Mouse (Mus musculus) bone marrow, adult 2 months (tissue): ENCODE data around the gene Kremen2. TPM values are rescaled to one million over a fixed set of nuclear protein-coding genes. Genes with fewer than 3 reads are reported as not detected.

Source experiments
- H3K27ac ChIP-seq: fragments of 200-500 bp; 2 replicates; pipeline ENCODE4 v1.5.1; 2012; ENCODE audit warnings: low read depth, mild to moderate bottlenecking, control low read depth, inconsistent platforms, low read length; ENCODE audit not compliant: control insufficient read depth, poor library complexity, insufficient read depth
- H3K4me1 ChIP-seq: fragments of 200-500 bp; 2 replicates; pipeline ENCODE4 v1.6.1; 2011; ENCODE audit warnings: low read length; ENCODE audit not compliant: control insufficient read depth, insufficient read depth
- H3K4me3 ChIP-seq: fragments of 200-500 bp; replicated peaks from 2 replicates; pipeline ENCODE3; 2011; ENCODE audit warnings: mild to moderate bottlenecking, low read depth, low read length, control low read depth; ENCODE audit not compliant: control insufficient read depth
- CTCF ChIP-seq: fragments of 200-500 bp; IDR thresholded peaks from 2 replicates; pipeline ENCODE4 v1.5.1; 2011; ENCODE audit warnings: low read length, control low read depth; ENCODE audit not compliant: control insufficient read depth, insufficient read depth
- POLR2A ChIP-seq: fragments of 200-500 bp; IDR thresholded peaks from 2 replicates; pipeline ENCODE4 v1.6.1; 2011; ENCODE audit warnings: low read depth, mild to moderate bottlenecking, control low read depth, low read length, borderline replicate concordance; ENCODE audit not compliant: control insufficient read depth
- WGBS: fragments of 180-500 bp; shearing (Covaris S2); methylation state at CpG from one replicate; pipeline ENCODE4 v1.1.7; 2018; 5-methylcytosine and 5-hydroxymethylcytosine counted together
- polyA plus RNA-seq: library from polyadenylated mRNA; stranded (reverse); fragments of >200 nt; gene quantifications from 2 replicates; pipeline ENCODE4 v1.2.4, GENCODE M21; 2011; ENCODE audit warnings: low replicate concordance; ENCODE audit not compliant: missing spikeins, insufficient read depth, insufficient read length

The Kremen2 gene
- polyA plus RNA-seq, 1 experiment: not detected

DNA sequence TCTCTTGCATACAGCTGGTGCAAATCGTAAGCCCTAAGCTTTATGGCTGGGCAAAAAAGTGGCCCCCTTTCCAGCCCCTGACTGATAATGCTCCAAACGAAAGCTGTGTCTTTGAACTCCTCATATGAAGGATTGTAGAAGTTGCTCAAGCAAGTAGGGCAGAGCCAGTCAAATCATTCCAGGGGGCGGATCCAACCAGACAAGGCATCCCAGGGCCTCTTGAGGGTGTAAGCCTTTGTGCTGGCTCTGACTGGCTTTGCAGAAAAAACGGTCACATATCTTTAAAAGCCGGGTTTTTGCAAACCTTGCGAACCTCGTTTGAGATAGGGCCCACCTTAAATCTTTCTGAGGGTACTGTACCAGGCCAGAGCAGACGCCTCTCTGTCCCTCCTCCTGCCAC is 1.6 kb downstream of the Kremen2 start:
- H3K4me3 ChIP-seq: no peak overlapping the region
- no peak overlapping the region for H3K27ac ChIP-seq
- H3K4me1 ChIP-seq: peaks cover 9% of the 10 kb centered on the region
- WGBS: 55% methylated on average over 8 of the region's 8 CpGs
- TF ChIP-seq CTCF (no peak), POLR2A (no peak)

- Histone ChIP-seq H3K4me1 (peaks cover 5% of the 10 kb centered on the region), H3K4me3 (no peak overlapping the region), H3K27ac (no peak overlapping the region)
- TF ChIP-seq CTCF: no peak
- no peak for TF ChIP-seq POLR2A
- 70% methylated on average over 12 of the region's 12 CpGs for WGBS
Observed at GRCm38 (mm10) chr17:23742941-23743340, 2.7 kb downstream of the Kremen2 start.

- peaks cover 4% of the 10 kb centered on the region for H3K4me1 ChIP-seq
- WGBS: 10% methylated on average over 44 of the region's 44 CpGs
- H3K4me3 ChIP-seq: no peak overlapping the region
- no peak overlapping the region; the same call in 1 of the 2 replicates for H3K27ac ChIP-seq
- TF ChIP-seq CTCF (no peak), POLR2A (no peak)
Observed at GRCm38 (mm10) chr17:23742210-23742793, 3.3 kb downstream of the Kremen2 start.

- H3K4me3 ChIP-seq: no peak overlapping the region
- H3K4me1 ChIP-seq: peaks cover 1% of the 10 kb centered on the region
- WGBS: 46% methylated on average over 38 of the region's 38 CpGs
- H3K27ac ChIP-seq: no peak overlapping the region
- TF ChIP-seq CTCF (no peak), POLR2A (no peak)
Observed at GRCm38 (mm10) chr17:23741359-23742209, 4.0 kb downstream of the Kremen2 start.

DNA sequence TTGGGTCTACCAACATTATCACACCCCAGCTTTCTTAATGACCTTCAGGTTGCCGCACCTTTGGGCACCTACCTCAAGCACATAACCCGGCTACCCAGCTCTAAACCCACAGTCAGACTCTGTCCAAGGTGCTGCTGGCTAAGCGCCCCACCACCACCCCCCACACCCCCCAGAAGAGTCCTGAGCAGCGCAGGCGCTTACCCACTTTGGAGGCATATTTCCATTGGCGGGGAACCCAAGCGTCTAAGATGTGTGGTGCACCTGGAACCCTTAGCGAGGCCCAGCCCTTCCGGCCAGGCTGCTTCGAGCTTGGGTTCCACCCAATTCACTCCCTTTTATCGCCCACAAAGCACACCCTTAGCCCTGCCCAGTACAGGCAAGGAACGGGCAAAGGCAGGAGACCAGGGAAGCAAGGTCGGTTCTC is 5.0 kb downstream of the Kremen2 start, which contains the start of gene Paqr4:
Gene Paqr4 (minus strand): TSS at position 270 of the 424 bp plus-strand sequence.
- peaks cover 1% of the 10 kb centered on the region for H3K4me1 ChIP-seq
- TF ChIP-seq POLR2A (0 out of 2 replicates have a peak, but pooled peaks have one; percentile 8), CTCF (no peak)
- peak within 1 kb of the TSS; percentile 20; the same call in 1 of the 2 replicates for H3K27ac ChIP-seq
- peak within 1 kb of the TSS; percentile 67 for H3K4me3 ChIP-seq
- 3% methylated on average over 13 of the region's 13 CpGs for WGBS

DNA sequence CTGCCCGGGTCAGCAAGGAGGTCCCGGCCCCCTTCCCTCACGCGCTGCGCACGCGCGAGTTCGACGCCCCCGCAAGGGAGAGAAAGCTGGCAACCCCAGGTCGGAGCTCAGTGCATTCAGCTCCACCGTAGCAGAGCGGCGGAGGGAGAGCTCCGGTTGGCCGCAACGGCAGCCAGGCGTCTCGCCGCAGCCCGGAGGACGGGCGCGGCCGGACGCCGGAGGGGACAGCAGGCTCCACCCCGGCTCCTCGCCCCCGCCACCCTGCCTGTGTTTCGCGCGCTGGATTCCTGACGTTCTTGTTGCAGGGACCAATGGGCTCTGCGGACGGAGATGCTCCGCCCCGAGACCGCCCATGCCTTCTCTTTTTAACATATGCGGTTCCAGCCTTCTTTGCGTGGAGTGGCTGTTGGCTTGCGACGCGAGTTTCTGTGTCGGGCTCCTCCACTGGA is 5.5 kb downstream of the Kremen2 start:
- H3K4me3 ChIP-seq: peak overlapping the region; percentile 67
- WGBS: under 1% methylated on average over 46 of the region's 46 CpGs
- peak overlapping the region; percentile 20; the same call in 1 of the 2 replicates for H3K27ac ChIP-seq
- TF ChIP-seq POLR2A: peak; percentile 49; the same call in 1 of the 2 replicates
- TF ChIP-seq CTCF: no peak
- peaks cover 1% of the 10 kb centered on the region for H3K4me1 ChIP-seq

DNA sequence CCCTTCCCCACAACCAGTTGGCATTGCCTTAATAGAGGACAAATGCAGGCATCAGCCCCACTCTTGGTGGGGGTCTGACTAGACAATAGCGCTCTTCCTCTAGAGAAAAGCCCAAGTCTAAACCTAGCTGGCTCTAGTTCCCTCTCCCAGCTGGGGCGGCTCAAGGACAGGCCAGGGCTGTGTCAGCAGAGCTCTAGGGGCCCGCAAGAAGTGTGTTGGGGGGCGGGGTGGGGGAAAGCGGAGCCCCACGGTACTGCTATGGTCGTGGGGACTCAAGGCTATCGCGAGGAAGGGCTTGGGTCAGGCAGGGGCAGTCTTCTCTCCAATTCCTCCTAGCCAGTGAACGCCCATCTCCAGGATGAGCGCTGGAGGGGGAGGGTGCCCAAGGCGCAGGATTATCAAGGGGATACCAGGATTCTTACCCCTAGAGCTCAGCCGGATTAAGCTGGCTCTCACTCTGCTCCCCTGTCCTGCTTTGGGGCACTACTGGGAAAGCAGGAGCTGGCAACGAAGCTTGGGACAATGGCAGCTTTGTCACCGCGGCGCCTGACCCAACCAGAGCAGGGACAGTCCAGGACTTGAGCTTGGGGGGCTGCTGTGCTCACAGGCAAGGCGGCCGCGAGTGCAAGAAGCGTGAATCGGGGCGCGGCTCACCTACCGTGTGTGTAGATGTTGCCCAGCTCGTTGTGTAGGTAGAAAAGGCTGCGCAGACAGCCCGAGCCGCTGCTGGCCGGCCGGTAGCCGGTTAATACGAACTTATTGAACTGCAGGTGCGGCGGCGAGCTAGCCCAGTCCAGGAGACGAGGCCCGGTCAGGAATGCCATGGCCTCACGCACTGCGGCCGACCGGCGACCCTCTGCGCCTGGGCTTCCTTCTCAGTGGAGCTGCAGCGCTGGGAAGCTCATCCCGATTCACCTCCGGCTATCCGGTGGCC is 6.2 kb downstream of the Kremen2 start:
- no peak for TF ChIP-seq CTCF
- no peak for TF ChIP-seq POLR2A
- WGBS: 4% methylated on average over 48 of the region's 48 CpGs
- Histone ChIP-seq H3K4me1 (peaks cover 1% of the 10 kb centered on the region), H3K4me3 (peak overlapping the region; percentile 67), H3K27ac (peak overlapping the region; percentile 20; the same call in 1 of the 2 replicates)

GRCm38 (mm10) chr17:23738836-23739201 is 6.8 kb downstream of the Kremen2 start:
- WGBS: 80% methylated on average over 2 of the region's 2 CpGs
- Histone ChIP-seq H3K27ac (no peak overlapping the region), H3K4me1 (peaks cover 1% of the 10 kb centered on the region), H3K4me3 (no peak overlapping the region)
- TF ChIP-seq CTCF (no peak), POLR2A (no peak)
